Mouse (Mus musculus): ENCODE results near the gene Vps33b. TPM values are rescaled to one million over a fixed set of nuclear protein-coding genes. Genes with fewer than 3 reads are reported as not detected.
A peak's percentile ranks its signal among the peaks of the same experiment; 100 is the strongest.

The Vps33b gene
- total and polyA plus RNA-seq, 3 experiments = 23.4 to 24.9 TPM; not detected in 1

DNA sequence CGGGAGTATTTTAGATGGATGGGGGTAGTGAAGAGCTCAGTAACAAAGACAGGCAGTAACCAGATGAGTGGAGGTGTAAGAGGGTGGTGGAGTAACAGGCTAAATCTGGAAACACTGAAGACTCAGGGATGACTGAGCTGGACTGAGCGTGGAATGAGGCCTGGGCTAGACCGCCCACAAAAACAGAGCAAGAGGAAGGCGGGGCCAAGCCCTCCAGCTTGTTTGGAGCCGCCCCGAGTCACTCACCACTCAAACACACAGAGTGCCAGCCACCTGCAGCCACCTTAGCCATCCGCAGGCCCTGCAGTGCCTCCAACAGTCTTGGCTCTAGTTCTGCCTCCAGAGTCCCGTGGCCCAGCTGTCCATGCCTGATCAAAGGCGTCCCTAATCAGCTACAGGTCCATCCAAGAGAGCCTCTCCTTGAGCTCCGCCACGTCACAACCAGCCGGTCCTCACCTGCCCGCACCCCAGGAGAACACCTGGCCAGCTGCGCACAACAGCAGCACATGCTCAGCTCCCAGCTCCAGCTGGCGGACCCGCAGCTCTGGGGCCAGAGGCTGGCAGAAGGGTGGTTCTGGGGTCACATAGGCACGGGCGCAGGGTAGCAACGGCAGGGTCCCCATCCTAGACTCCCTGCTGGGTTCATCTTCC lies 50.5 kb downstream of the Vps33b start:
- H3K27ac ChIP-seq (ENCODE audit: control insufficient read depth, low read depth, low read length) = no peak overlapping the region
- peaks cover 24% of the 10 kb centered on the region for H3K79me2 ChIP-seq (ENCODE audit: control insufficient read depth, insufficient read depth, low read length, poor library complexity)
- no peaks in the 10 kb centered on the region for H3K9me3 ChIP-seq (replicated peaks; ENCODE audit: insufficient read depth, low read length)
- H3K36me3 ChIP-seq (ENCODE audit: control insufficient read depth in 1 of 2, insufficient read depth in 2 of 2, low read length in 2 of 2) = peaks cover 4 to 9% of the 10 kb centered on the region in 2 experiments
- H3K27me3 ChIP-seq (ENCODE audit: control insufficient read depth in 1 of 2, insufficient read depth in 2 of 2, low read length in 2 of 2) = no peaks in the 10 kb centered on the region
- TF ChIP-seq MAZ (IDR thresholded peaks at IDR 0.05; ENCODE audit: low read depth, low read length) (no peak), MEF2A (IDR thresholded peaks at IDR 0.05; ENCODE audit: extremely low read depth, insufficient replicate concordance, low read depth, low read length, poor library complexity, severe bottlenecking) (no peak), ZMIZ1 (IDR thresholded peaks at IDR 0.05; ENCODE audit: low read depth, low read length) (no peak), ZNF384 (IDR thresholded peaks at IDR 0.05; ENCODE audit: low read depth, low read length) (no peak), NRF1 (IDR thresholded peaks at IDR 0.05; ENCODE audit: insufficient read depth, low read depth, low read length, poor library complexity, severe bottlenecking) (no peak), POLR2AphosphoS5 (IDR thresholded peaks at IDR 0.05; ENCODE audit: borderline replicate concordance, low read depth, low read length) (no peak), USF1 (IDR thresholded peaks at IDR 0.05; ENCODE audit: low read depth, low read length) (no peak), RAD21 (IDR thresholded peaks at IDR 0.05; ENCODE audit: low read depth, low read length) (no peak), ETS1 (IDR thresholded peaks at IDR 0.05; ENCODE audit: low read depth, low read length) (no peak), UBTF (IDR thresholded peaks at IDR 0.05; ENCODE audit: borderline replicate concordance, insufficient read depth, low read depth, low read length) (no peak), NELFE (IDR thresholded peaks at IDR 0.05; ENCODE audit: low read depth, low read length) (no peak), MAFK (IDR thresholded peaks at IDR 0.05; ENCODE audit: borderline replicate concordance, low read depth, low read length) (no peak)
- H3K4me1 ChIP-seq (ENCODE audit: control insufficient read depth in 1 of 2, insufficient read depth in 2 of 2, low read length in 2 of 2) = peaks cover 0 to 7% of the 10 kb centered on the region in 2 experiments; a peak in 2 of 4 replicates
- no peak overlapping the region for H3K9ac ChIP-seq (ENCODE audit: control insufficient read depth, low read depth, low read length, poor library complexity, severe bottlenecking)
- DNase-seq (ENCODE audit: low read depth, low spot score) = no peak
- H3K4me3 ChIP-seq (ENCODE audit: control insufficient read depth in 1 of 2, insufficient read depth in 1 of 2, low read depth in 2 of 2, low read length in 2 of 2) = no peak overlapping the region

- Histone ChIP-seq H3K79me2 (ENCODE audit: control insufficient read depth, insufficient read depth, low read length, poor library complexity) (peaks cover 24% of the 10 kb centered on the region), H3K36me3 (ENCODE audit: control insufficient read depth in 1 of 2, insufficient read depth in 2 of 2, low read length in 2 of 2) (peaks cover 2 to 4% of the 10 kb centered on the region in 2 experiments), H3K9ac (ENCODE audit: control insufficient read depth, low read depth, low read length, poor library complexity, severe bottlenecking) (peak overlapping the region; percentile 97), H3K4me3 (ENCODE audit: control insufficient read depth in 1 of 2, insufficient read depth in 1 of 2, low read depth in 2 of 2, low read length in 2 of 2) (peak overlapping the region; percentile 81 to 94), H3K4me1 (ENCODE audit: control insufficient read depth in 1 of 2, insufficient read depth in 2 of 2, low read length in 2 of 2) (peaks cover 0 to 7% of the 10 kb centered on the region in 2 experiments; a peak in 2 of 4 replicates), H3K27me3 (ENCODE audit: control insufficient read depth in 1 of 2, insufficient read depth in 2 of 2, low read length in 2 of 2) (no peaks in the 10 kb centered on the region), H3K27ac (ENCODE audit: control insufficient read depth, low read depth, low read length) (peak overlapping the region; percentile 88), H3K9me3 (replicated peaks; ENCODE audit: insufficient read depth, low read length) (no peaks in the 10 kb centered on the region)
- peak; percentile 28 for DNase-seq (ENCODE audit: low read depth, low spot score)
- TF ChIP-seq BHLHE40 (IDR thresholded peaks at IDR 0.05; ENCODE audit: borderline replicate concordance, low read depth, low read length) = no peak
- TF ChIP-seq MEF2A (IDR thresholded peaks at IDR 0.05; ENCODE audit: extremely low read depth, insufficient replicate concordance, low read depth, low read length, poor library complexity, severe bottlenecking) = no peak
These were observed 53.9 kb downstream of the Vps33b start for GRCm38 (mm10) chr7:80323336-80323735.
